Mouse (Mus musculus) adrenal gland, postnatal 14 days (tissue): ENCODE measurements around the gene Rrp36. TPM values are rescaled to one million over a fixed set of nuclear protein-coding genes. Genes with fewer than 3 reads are reported as not detected.

Source experiments
- DNase-seq: peaks from one replicate; pipeline ENCODE4 v3.0.0; 2021; ENCODE audit warnings: mixed read lengths
- total RNA-seq: library from RNA; stranded (reverse); gene quantifications from 2 replicates; pipeline ENCODE4 v1.2.3, GENCODE M21; 2021

Rrp36 gene
- total RNA-seq, 1 experiment from 2014 or later: 23.7 TPM

DNA sequence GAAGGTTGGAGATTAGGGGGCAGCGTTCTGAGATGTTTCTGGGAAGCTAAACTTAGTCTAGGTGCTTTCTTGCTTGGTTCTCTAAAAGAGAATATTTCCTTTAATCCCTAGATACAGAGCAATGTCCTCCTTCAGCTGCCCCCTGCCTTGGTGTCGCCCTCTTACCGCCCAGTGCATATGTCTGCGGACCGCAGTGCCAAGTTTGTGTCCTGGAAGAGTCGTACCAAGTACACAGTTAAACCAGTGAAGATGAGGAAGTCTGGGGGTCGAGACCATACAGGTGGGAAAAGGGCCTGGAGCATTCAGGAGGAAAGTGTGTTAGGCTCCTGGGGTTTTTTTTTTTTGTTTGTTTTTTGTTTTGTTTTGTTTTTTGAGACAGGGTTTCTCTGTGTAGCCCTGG is 26.9 kb downstream of the Rrp36 start:
- DNase-seq: no peak

DNA sequence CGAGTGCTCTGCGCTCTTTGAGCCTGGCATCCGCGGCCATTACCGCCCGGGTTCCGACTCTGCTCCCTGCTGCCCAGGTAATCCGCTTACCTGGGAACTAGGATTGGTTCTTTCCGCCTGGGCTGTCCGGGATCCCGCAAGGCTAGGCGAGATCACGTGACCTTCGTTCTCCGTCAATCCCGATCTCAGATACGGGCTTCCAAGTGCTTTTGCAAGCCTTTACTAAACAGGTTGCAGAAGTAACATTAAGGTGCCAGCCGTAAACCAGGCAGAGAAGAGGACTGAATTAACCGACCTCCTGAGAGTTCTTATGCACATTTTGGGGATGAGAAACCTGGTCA is 27.9 kb downstream of the Rrp36 start:
- DNase-seq: no peak

DNA sequence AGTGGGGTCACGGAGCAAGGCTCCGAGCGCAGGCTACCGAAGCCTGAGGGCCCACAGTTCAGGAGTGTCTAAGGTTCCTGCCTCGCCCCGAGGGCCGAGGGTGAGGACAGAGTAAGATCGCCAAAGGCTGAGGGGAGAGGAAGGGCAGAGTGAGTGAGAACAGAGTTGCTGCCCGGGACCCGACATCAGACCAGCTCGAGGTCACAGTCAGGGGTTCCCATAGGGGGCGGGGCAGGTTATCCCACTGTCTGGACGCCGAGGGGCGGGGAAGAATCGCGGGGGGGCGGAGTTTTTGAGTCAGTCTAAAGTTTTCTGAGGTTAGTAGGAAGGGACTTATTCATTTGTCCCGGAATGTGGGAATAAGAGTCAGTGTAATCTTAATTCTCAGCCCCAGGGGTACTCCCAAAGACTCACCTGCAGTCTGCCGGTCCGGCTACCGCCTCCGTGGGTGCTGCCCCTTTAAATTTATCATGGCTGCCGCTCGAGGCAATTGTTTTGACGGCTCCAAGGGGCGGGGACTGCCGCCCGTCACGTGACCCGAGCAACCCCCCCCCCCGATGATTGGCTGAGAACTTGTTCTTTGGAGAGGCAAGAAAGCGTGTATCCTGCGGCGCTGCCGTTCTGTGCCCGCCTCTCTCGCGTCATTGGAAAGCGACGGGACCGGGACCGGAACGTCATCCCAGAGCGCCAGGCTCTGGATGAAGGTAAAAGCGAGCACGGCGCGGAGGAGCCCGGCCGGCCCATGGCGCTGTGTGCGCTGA is 28.4 kb downstream of the Rrp36 start, which contains the start of the genes Klc4 and Mrpl2:
TSS of gene Klc4 (minus strand) at position 462 of the 761 bp plus-strand sequence.
TSS of gene Mrpl2 (plus strand) at position 669 of the 761 bp plus-strand sequence.
- DNase-seq: peak; percentile 99

DNA sequence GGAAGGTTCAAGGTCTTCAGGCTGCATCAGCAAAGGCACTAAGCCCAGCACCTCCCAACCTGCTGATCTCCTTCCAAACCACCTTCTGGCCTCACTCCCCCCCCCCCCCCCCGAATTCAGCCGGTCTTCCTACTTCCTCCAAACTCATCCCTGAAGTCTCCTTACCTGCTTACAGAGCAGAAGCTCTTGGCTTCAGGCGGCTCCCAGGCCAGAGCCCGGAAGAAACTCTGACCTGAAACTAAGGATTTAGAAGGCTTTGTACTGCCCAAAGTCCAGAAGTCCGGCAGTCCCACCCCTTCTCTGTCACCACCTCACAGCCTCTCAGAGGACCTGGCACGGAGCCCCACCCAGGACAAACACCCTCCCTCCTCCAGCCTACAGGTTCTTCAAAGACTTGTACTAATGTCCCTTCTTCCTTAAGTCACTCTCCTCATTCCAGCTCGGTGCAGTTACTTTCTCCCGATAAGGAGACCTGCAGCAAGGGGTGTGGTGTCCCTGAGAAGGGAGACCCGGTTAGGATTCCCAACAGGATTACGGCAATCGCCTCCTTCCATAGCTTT is 29.2 kb downstream of the Rrp36 start:
- peak; percentile 87 for DNase-seq

DNA sequence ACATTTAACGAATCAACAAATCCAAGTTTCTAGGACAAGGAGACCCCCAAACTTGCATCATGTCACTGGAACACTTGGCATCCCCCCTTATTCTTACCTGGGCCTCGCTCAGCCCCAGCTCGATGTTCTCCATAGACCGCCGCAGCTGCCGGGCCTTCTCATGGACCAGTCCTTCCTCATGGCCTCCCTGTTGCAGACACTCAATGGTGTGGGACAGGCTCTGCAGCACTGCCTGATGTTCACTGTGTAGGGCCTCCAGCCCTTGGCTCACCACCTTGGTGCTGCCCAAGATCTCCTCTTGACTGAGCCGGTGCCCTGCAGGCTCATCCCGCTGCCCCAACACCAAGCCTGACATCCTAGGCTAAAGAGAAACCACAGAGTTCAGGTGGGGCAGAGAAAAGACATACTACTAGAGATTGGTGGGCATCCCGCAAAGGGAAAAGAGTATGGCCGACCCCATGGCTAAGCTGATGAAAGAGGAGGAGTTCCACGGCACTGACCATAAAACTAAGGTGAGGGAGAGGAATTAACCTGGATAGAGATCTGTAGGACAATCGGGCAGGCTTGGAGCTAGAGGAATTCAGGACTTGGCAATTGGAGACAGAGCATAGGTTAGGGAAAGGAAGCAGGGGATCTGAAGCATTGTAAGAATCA is 29.9 kb downstream of the Rrp36 start:
- no peak for DNase-seq

- DNase-seq: no peak
Observed at GRCm38 (mm10) chr17:46642060-46642459, 32.1 kb downstream of the Rrp36 start.

GRCm38 (mm10) chr17:46639929-46640328 is 34.2 kb downstream of the Rrp36 start:
- no peak for DNase-seq

- peak; percentile 77 for DNase-seq
Observed at GRCm38 (mm10) chr17:46636831-46637523, 37.2 kb downstream of the Rrp36 start.

DNA sequence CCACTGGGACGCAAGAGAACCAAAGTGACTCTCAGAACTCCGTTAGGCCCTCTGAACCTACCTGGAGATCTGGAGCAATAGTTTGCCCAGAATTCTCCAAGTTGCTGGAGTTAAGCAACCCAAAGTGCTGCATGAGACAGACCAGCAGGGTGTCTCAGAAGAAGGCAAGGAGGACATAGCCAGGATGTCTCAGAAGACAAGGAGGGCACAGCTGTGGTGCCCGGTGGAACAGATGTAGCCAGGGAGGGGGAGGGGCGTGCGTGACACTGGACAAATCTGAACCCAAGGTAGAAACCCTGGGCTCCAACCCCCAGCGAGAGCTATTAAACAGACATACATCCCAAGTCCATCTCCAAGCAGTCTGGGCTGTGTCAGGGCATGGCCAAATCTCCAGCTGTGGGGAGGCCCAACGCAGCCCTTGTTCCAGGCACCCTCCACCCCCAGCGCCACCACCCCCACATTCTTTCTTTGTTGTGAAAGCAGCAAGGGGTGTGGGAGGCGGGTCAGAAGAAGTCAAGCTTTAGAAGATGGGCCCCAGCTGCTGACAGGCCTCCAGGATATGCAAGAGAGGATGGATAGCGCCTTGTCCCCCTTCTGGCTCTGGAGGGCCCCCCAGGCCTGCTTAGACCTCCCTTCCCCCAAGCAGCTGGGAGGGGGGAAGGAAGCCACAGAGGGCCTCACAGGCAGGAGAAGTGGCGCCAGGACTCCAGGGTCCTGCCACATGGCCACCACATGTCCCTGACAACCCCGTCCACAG is 44.3 kb downstream of the Rrp36 start:
- DNase-seq: peak; percentile 45

DNA sequence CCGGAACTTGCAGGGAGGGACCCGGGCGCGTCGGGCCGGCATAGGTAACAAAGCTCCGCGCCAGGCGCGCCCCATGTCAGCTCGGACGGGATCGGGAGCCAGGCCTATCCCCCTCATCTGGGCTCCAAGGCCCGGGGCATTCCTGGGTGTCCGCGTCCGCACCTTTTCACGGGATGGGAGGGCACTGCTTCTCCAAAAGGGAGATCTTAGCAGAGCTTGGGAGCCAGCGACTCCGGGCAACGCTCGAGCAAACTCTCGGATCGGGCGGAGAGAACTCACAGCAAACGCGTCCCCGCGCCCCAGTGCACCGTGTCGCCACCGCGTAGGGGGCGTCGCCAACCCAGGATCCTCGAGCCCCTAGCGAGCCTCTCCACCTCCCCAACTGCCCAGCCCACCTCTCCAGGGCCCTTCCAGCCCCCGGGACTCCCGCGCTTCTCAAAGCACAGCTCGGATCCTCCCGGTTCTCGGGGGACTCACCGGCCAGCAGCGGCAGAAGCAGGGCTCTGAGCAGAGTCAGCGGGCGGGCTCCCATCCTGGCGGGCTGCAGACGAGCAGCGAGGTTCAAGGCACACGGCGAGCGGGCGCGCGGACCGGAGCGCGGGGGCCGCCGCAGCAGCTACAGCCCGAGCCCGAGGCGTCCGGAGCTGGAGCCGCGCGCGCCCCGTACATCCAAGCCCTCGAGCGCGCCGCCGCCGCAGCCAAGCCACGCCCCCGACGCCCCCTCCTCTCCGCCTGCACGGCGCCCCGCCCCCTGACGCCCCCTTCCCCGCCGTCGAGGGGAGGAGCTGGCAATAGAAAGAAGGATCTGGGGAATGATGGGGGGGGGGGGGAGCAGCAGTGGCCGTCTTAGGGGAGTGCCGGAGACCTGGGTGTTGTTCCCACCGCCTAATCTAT is 45.1 kb downstream of the Rrp36 start, which contains the start of gene Ptk7:
TSS of gene Ptk7 (minus strand) at position 714 of the 894 bp plus-strand sequence.
- DNase-seq: peak; percentile 80

DNA sequence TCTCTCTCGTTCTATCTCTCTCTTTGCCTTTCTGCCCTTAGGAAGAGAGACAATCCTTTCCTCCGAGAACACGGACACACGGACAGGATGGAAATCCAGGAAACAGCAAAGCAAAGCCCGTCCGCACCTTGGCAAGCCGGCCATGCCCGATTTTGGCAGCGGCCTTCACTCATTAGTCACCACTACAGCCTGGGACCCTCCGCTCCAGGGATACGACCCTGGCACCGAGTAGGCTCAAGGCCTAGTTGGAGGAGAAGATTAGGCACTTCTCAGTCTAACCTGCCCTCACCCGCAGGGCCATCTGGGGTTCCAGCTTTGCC is 45.7 kb downstream of the Rrp36 start:
- no peak for DNase-seq

GRCm38 (mm10) chr17:46627409-46627808 is 46.7 kb downstream of the Rrp36 start:
- no peak for DNase-seq

GRCm38 (mm10) chr17:46624598-46624997 is 49.6 kb downstream of the Rrp36 start:
- no peak for DNase-seq

- DNase-seq: no peak
Observed at GRCm38 (mm10) chr17:46623819-46624557, 50.2 kb downstream of the Rrp36 start.

- no peak for DNase-seq
Observed at GRCm38 (mm10) chr17:46622269-46622668, 51.9 kb downstream of the Rrp36 start.

DNA sequence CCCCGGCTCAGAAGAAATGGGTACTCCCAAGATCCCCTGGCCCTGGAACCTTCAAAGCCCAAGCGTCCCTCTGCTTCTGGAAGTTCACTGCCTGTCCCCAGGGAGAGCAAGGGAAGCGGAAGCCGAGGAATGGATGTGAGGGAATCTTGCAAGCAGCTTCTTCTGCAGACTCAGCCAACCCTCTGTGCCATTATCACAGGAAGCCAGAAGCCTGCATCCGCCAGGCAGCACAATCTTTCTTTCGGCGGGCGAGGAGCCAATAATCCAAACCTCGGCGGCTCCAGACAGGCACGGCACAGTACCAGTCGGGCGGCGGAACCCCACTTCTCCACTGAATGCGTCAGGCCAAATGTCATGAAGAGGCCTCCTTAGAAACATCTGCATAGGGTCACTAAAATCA is 52.8 kb downstream of the Rrp36 start:
- DNase-seq: peak; percentile 78

DNA sequence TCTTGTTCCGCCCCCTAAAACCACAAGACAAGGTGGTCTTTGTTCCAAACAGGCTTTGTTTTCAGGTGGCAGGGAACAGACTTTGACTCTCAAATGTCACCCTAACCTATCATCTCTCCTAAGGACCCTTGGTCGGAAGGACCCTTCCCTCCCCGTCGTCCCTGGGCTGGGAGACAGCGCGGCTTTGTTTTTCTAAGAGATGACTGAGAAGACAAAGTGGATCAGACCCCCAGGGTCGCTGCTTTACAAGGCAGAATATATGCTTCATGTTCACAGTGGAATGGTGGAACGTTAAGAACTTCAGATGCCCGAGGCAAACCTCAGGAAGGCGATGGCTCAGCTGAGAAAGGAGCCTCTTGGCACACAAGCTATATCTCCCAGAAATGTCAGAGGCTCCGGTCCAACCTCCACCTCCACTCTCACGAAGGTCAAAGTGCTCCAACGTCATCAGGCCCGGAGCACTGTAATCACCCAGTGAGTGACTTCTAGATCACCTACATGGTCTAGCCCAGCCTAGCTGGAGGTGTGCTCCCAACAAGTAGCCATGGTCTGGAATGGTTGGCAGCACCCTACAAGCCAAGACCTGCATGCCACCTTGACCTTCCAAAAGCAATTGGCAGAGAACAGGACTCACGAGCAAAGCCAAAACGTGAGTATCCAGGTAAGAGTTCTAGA is 54.3 kb downstream of the Rrp36 start:
- DNase-seq: no peak

- no peak for DNase-seq
Observed at GRCm38 (mm10) chr17:46618769-46619682, 55.1 kb downstream of the Rrp36 start.

GRCm38 (mm10) chr17:46618394-46618768 is 55.8 kb downstream of the Rrp36 start:
- DNase-seq: no peak
